Mouse (Mus musculus): ENCODE data around the gene Gm45521. TPM values are rescaled to one million over a fixed set of nuclear protein-coding genes. Genes with fewer than 3 reads are reported as not detected.

The Gm45521 gene
- polyA plus RNA-seq (2015; fragmentation: Nextera tagmentation; extraction: Ambion mirVana): not detected in 2 replicates

DNA sequence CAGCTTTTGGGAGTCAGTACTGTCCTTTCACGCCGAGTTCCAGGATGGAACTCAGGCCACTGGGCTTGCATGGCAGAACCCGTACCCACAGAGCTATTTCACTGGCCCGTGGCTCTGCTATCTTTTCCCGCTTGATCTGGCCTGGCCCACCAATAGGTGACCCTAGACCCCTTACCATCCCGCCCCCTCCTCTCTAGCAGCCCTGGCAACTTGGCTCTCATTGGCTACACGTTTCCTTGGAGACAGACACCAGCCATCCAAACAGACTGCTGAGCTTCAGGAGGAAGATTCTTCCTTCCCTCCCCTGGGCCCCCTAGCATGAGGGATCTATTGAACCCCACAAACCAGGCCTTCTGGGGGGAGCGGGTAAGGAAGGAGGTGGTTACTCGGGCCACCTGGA lies at the start of gene Gm45521:
Gene Gm45521 (plus strand): TSS at position 240 of the 400 bp plus-strand sequence.
- no peak within 1 kb of the TSS for H3K4me2 ChIP-seq
- WGBS: 49% methylated on average over 9 of the region's 9 CpGs
- no peaks in the 10 kb centered on the region for H3K9me3 ChIP-seq (replicated peaks)
- H3K36me3 ChIP-seq (ENCODE audit: poor library complexity, severe bottlenecking): peaks cover under 1% of the 10 kb centered on the region; the same call in 1 of the 2 replicates
- H3K9ac ChIP-seq: no peak within 1 kb of the TSS
- peak; percentile 31; the same call in 1 of the 2 replicates for ATAC-seq
- peaks cover 24% of the 10 kb centered on the region; the same call in 1 of the 2 replicates for H3K4me1 ChIP-seq
- no peak within 1 kb of the TSS for H3K27ac ChIP-seq
- no peaks in the 10 kb centered on the region for H3K27me3 ChIP-seq
- H3K4me3 ChIP-seq: no peak within 1 kb of the TSS

DNA sequence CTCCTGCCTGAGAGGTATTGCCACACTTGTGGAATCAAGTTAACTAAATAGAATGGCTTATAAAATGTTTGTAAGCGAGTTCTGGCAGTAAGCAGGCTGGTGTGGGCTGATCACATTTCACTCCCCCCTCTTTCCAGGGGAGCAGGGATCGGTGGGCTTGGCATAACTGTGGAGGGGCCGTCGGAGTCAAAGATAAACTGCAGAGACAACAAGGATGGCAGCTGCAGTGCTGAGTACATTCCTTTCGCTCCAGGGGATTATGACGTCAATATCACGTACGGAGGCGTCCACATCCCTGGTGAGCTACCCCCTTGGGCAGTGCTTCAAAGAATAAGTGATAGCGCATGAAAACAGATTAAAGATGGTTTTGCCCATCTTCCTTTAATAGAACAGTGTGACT lies 47.6 kb upstream of the Gm45521 start:
- Histone ChIP-seq H3K27me3 (no peaks in the 10 kb centered on the region), H3K9me3 (replicated peaks) (no peaks in the 10 kb centered on the region), H3K4me2 (no peak overlapping the region), H3K4me1 (no peaks in the 10 kb centered on the region), H3K27ac (no peak overlapping the region), H3K9ac (no peak overlapping the region), H3K4me3 (no peak overlapping the region), H3K36me3 (ENCODE audit: poor library complexity, severe bottlenecking) (peaks cover 74% of the 10 kb centered on the region)
- ATAC-seq: no peak
- WGBS: 91% methylated on average over 10 of the region's 10 CpGs

DNA sequence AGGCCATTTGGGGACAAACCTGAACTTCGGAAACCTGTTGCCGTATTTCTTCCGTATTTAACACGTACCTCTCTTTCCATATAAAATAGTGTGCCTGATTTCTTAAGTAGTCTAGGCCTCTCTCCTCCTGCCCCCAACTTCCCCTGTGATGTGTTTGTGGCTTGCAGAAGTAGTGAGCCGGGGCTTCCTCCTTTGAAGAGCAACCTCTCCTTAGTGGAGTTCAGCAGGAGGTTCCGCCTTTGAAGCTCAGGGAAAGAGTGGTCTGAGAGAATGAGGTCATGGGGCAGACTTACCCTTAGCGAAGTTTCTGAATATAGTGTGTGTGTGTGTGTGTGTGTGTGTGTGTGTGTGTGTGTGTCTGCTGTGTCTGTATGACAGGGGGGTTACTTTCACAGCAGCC lies 43.2 kb upstream of the Gm45521 start:
- no peak overlapping the region; the same call in 1 of the 2 replicates for H3K27ac ChIP-seq
- 63% methylated on average over 7 of the region's 7 CpGs for whole genome bisulfite sequencing
- H3K9me3 ChIP-seq (replicated peaks): no peaks in the 10 kb centered on the region
- no peak overlapping the region for H3K9ac ChIP-seq
- H3K4me1 ChIP-seq: no peaks in the 10 kb centered on the region
- H3K36me3 ChIP-seq (ENCODE audit: poor library complexity, severe bottlenecking): peaks cover 79% of the 10 kb centered on the region
- no peak overlapping the region for H3K4me2 ChIP-seq
- peak; percentile 38; the same call in 1 of the 2 replicates for ATAC-seq
- H3K27me3 ChIP-seq: no peaks in the 10 kb centered on the region
- H3K4me3 ChIP-seq: no peak overlapping the region

DNA sequence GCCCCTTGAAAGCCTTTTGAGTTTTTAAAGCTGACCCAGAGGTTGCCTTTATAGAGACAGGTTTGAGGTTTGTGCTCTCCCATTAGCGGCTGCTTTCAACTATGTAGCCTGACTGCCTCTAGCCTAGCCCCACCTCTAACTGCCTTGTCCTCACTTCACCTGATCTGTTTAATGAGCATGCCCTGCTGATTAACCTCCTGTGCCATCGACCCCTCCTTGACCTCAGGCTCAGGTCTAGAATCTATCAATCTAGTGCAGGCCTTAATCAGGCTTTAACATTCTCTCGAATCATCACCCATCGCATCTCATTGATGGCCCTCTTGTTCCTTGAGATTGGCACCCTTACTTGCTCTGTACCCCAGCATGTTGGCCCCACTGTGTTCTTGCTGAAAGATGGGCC lies 42.6 kb upstream of the Gm45521 start:
- ATAC-seq: 0 out of 2 replicates have a peak, but pooled peaks have one; percentile 10
- peaks cover 83% of the 10 kb centered on the region for H3K36me3 ChIP-seq (ENCODE audit: poor library complexity, severe bottlenecking)
- no peak overlapping the region for H3K9ac ChIP-seq
- H3K4me3 ChIP-seq: no peak overlapping the region
- H3K4me2 ChIP-seq: no peak overlapping the region
- no peaks in the 10 kb centered on the region for H3K9me3 ChIP-seq (replicated peaks)
- 67% methylated on average over 4 of the region's 4 CpGs for WGBS
- no peaks in the 10 kb centered on the region for H3K27me3 ChIP-seq
- no peak overlapping the region for H3K27ac ChIP-seq
- H3K4me1 ChIP-seq: no peaks in the 10 kb centered on the region

DNA sequence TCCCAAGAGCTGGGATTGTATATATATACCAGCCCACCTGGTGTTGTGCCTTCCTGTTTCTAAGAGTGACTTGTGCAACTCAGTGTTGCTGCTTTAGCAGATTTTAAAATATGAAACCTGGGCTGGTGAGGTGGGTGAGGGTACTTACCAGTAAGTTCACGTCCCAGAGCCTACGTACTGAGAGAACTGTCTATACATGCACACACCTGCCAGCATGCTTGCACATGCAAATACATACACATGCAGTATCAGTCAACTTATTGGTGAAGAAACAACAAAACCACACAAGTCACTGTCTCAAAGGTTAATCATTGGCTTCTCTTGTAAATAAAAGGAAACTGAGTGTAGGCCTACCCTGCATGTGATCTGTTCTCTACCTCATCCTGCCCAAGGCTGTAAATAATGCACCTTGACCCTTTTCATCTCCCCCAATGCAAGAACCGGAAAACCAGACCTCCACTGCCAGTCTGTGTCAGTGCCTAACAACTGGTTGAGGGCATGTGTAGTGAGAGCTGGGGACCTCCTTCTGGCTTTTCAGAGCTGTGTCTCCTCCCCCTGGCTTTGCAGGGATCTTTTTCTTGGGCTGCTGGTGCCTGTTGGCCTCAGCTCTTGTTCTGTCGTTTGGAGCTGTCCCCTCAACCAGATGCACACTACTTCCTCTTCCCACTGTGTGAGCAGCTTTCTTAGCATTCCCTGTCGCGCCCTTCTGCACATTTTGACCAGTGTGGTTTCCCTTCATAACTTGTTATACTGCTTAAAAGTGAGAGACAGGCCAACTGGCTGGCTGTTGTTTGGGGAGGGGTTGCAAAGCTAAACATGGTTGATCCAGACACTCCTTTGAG lies 38.7 kb upstream of the Gm45521 start:
- H3K27ac ChIP-seq: no peak overlapping the region
- no peak for ATAC-seq
- peaks cover 93% of the 10 kb centered on the region for H3K36me3 ChIP-seq (ENCODE audit: poor library complexity, severe bottlenecking)
- no peaks in the 10 kb centered on the region for H3K4me1 ChIP-seq
- H3K9me3 ChIP-seq (replicated peaks): no peaks in the 10 kb centered on the region
- H3K4me2 ChIP-seq: no peak overlapping the region
- WGBS: 89% methylated on average over 6 of the region's 6 CpGs
- no peaks in the 10 kb centered on the region for H3K27me3 ChIP-seq
- H3K9ac ChIP-seq: no peak overlapping the region
- no peak overlapping the region for H3K4me3 ChIP-seq

DNA sequence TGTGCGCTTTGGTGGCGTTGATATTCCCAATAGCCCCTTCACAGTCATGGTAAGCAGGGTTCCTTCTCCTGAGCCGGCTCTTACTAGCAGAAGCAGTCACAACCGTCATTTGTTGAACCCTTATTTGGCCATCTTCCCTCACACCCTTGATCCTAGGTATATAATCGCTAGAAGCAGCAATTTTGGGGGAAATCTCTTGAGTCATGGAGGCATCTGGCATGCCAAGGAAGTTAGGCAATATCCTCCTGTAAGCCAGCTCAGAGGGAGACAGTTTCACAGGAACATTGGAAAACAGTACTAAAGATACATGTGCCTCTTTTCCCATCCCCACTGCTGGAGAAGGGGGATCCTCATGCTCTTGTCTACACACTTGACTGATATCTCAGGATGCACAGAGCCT lies 37.8 kb upstream of the Gm45521 start:
- H3K4me1 ChIP-seq: no peaks in the 10 kb centered on the region
- 96% methylated on average over 5 of the region's 5 CpGs for WGBS
- H3K27me3 ChIP-seq: no peaks in the 10 kb centered on the region
- no peak overlapping the region for H3K4me3 ChIP-seq
- no peak for ATAC-seq
- no peak overlapping the region for H3K4me2 ChIP-seq
- no peak overlapping the region for H3K9ac ChIP-seq
- H3K36me3 ChIP-seq (ENCODE audit: poor library complexity, severe bottlenecking): peaks cover 94% of the 10 kb centered on the region
- H3K9me3 ChIP-seq (replicated peaks): no peaks in the 10 kb centered on the region
- H3K27ac ChIP-seq: no peak overlapping the region

DNA sequence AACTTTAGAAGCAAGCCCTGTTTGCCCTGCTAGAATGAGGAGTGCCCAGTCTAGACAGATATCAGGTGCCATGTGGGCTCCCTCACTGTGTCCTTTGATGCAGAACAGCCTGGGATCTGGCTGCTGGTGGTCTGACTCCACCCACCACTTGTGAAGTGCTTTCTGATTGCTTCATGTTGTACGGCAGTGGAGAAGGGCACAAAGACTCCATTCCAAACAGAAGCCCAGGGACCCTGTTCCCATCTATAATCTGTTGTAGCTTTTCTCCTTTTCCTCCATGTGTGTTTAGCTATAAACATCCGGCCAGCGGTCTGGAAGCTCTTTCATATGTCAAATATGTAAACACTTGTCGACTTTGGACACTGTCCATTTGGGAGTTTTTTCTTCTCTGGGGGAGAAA lies 37.2 kb upstream of the Gm45521 start:
- no peak overlapping the region for H3K9ac ChIP-seq
- H3K27ac ChIP-seq: no peak overlapping the region
- no peak overlapping the region for H3K4me3 ChIP-seq
- ATAC-seq: no peak
- H3K4me2 ChIP-seq: no peak overlapping the region
- no peaks in the 10 kb centered on the region for H3K9me3 ChIP-seq (replicated peaks)
- no peaks in the 10 kb centered on the region for H3K27me3 ChIP-seq
- no peaks in the 10 kb centered on the region for H3K4me1 ChIP-seq
- peaks cover 91% of the 10 kb centered on the region for H3K36me3 ChIP-seq (ENCODE audit: poor library complexity, severe bottlenecking)
- WGBS: 72% methylated on average over 4 of the region's 4 CpGs

DNA sequence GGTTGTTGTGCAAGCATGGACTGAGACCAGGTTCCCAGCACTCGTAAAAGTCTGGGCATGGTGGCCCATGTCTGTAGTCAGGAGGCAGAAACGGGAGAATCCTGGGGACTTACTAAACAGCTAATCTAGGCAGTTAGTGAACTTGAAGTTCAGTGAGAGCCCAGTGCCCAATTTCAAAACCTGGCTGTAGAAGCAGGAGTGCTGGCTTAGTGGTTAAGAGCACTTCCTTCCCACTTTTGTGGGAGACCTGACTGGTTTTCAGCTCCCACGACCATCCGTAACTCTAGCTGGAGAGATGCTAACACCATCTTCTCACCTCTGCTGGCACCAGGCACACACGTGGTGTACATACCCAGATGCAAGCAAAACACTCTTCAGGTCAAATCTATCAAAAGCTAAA lies 35.6 kb upstream of the Gm45521 start:
- Histone ChIP-seq H3K4me3 (no peak overlapping the region), H3K27me3 (no peaks in the 10 kb centered on the region), H3K27ac (no peak overlapping the region), H3K4me2 (no peak overlapping the region), H3K9ac (no peak overlapping the region), H3K4me1 (no peaks in the 10 kb centered on the region), H3K9me3 (replicated peaks) (no peaks in the 10 kb centered on the region), H3K36me3 (ENCODE audit: poor library complexity, severe bottlenecking) (peaks cover 90% of the 10 kb centered on the region)
- WGBS: 89% methylated on average over 5 of the region's 5 CpGs
- no peak for ATAC-seq

DNA sequence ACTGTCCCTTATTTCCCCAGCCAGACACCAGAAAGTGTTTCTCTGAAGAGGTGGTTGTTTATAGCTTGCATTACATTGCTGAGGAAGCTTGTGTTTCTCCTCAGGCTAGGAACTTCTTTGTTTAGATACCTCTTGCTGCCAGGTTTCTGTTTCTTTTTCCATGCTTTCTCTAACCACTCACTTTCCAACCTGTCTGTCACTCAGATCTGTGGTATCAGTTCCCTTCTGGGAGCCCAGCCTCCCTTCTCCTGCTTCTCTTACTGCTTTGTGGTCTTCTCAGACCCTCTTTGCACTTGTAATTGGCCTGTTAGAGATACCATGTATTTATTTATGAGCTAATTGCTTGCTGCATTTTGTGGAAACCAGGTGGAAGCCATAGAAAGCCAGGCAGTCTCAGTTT lies 33.5 kb upstream of the Gm45521 start:
- Histone ChIP-seq H3K36me3 (ENCODE audit: poor library complexity, severe bottlenecking) (peaks cover 83% of the 10 kb centered on the region), H3K9ac (no peak overlapping the region), H3K27ac (no peak overlapping the region), H3K27me3 (no peaks in the 10 kb centered on the region), H3K4me1 (no peaks in the 10 kb centered on the region), H3K4me3 (no peak overlapping the region), H3K4me2 (no peak overlapping the region), H3K9me3 (replicated peaks) (no peaks in the 10 kb centered on the region)
- ATAC-seq: no peak

DNA sequence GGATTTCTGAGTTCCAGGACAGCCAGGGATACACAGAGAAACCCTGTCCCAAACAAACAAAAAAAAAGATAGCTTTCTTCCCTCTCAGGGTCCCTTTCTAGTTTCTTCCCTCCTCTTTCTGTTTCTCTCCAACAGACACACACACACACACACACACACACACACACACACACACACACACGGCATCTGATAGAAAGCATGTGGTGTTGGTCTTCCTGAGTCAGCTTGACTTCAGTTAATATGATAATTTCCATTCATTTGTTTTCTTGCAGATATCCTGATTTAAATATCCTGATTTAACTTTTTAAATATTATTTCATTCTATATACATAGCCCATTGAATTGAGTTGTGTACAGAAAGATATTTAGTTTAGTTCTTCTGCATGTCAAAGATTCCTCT lies 28.7 kb upstream of the Gm45521 start:
- 87% methylated on average over 1 of the region's 1 CpGs for WGBS
- Histone ChIP-seq H3K4me3 (no peak overlapping the region), H3K27ac (no peak overlapping the region), H3K27me3 (no peaks in the 10 kb centered on the region), H3K9me3 (replicated peaks) (no peaks in the 10 kb centered on the region), H3K4me2 (no peak overlapping the region), H3K4me1 (no peaks in the 10 kb centered on the region), H3K36me3 (ENCODE audit: poor library complexity, severe bottlenecking) (peaks cover 87% of the 10 kb centered on the region), H3K9ac (no peak overlapping the region)
- no peak for ATAC-seq

DNA sequence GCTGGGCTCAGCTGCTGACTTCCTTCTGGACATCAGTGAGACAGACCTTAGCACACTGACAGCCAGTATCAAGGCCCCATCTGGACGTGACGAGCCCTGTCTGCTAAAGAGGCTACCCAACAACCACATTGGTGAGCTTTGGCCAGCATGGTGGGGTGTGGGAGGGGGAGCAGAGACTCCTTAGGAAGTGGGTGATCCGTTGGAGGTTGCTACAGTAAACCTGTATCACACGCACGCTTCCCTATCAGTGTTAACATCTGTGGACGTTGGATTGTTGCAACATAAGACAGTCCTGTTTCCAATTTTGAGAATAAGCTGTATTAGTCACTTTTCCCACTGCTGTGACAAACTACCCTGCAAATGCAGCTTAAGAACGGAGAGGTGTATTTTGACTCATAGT lies 28.1 kb upstream of the Gm45521 start:
- Histone ChIP-seq H3K36me3 (ENCODE audit: poor library complexity, severe bottlenecking) (peaks cover 87% of the 10 kb centered on the region), H3K4me2 (no peak overlapping the region)
- WGBS: 95% methylated on average over 7 of the region's 7 CpGs

DNA sequence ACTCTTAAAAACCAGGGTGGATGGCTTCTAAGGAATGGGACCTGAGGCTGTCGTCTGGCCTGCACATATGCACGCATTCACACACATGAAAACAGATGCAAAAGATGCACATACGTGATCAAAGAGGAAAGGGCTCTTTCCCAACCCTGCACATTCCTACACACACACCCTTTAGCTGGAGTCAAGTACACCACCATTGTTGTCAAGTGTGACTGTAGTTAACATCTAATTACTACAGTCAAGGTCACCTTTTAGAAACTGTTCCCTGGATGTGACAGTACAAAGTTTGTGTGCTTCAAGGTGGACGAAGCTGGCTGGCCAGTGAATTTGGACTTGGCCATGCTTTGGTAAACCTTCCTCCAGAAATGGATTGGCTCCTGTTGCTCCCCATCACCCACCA lies 24.9 kb upstream of the Gm45521 start:
- peaks cover 90% of the 10 kb centered on the region for H3K36me3 ChIP-seq (ENCODE audit: poor library complexity, severe bottlenecking)

More for the DNA sequence above, 28.1 kb upstream of the Gm45521 start:
- no peaks in the 10 kb centered on the region for H3K4me1 ChIP-seq
- H3K27ac ChIP-seq: no peak overlapping the region
- H3K4me3 ChIP-seq: no peak overlapping the region
- H3K9ac ChIP-seq: no peak overlapping the region
- H3K27me3 ChIP-seq: no peaks in the 10 kb centered on the region
- ATAC-seq: no peak
- H3K9me3 ChIP-seq (replicated peaks): no peaks in the 10 kb centered on the region

More for the DNA sequence above, 24.9 kb upstream of the Gm45521 start:
- no peak overlapping the region for H3K27ac ChIP-seq
- no peaks in the 10 kb centered on the region for H3K27me3 ChIP-seq
- no peak for ATAC-seq
- WGBS: 96% methylated on average over 4 of the region's 4 CpGs
- no peak overlapping the region for H3K9ac ChIP-seq
- H3K4me2 ChIP-seq: no peak overlapping the region
- H3K9me3 ChIP-seq (replicated peaks): no peaks in the 10 kb centered on the region
- no peak overlapping the region for H3K4me3 ChIP-seq
- peaks cover 6% of the 10 kb centered on the region; the same call in 1 of the 2 replicates for H3K4me1 ChIP-seq

Measured in forebrain, embryonic 13.5 days (tissue).